Mouse (Mus musculus): ENCODE measurements around the gene Smarca2.

GRCm38 (mm10) chr19:26817901-26818300, 213.1 kb downstream of the Smarca2 start:
- no peak for TF ChIP-seq CTCF (IDR thresholded peaks at IDR 0.05; ENCODE audit: low read depth)
- TF ChIP-seq EP300 (IDR thresholded peaks at IDR 0.05; ENCODE audit: low read depth), result no peak
